In genomic region chr14:31393936-31394630, GRCm38 (mm10) we compare ENCODE assay signal across 13 mouse cellular contexts. TPM values are rescaled to one million over a fixed set of nuclear protein-coding genes. Genes with fewer than 3 reads are reported as not detected.
DNase-seq lines count a peak whose midpoint lies in the region; ATAC-seq and TF ChIP-seq lines count a peak whose summit lies in the region.
"Had no signal": no experiment of that assay in that cellular context is flagged by ENCODE, and none has a peak within 500 bp of the region (broad histone marks: within the 10 kb centered on the region; RNA-seq: fewer than 3 reads in every experiment).

No protein-coding gene starts in this region.

- peaks cover 22% of the 10 kb centered on the region for H3K4me1 ChIP-seq in heart, adult 2 months (ENCODE audit: control insufficient read depth, insufficient read depth, low read length)
- H3K4me1 ChIP-seq in liver, postnatal 0 days (ENCODE audit: insufficient read depth): peaks cover 26% of the 10 kb centered on the region
- H3K4me1 ChIP-seq in liver, embryonic 12.5 days: 0 out of 2 replicates have a peak, but pooled peaks cover 6% of the 10 kb centered on the region
- peaks cover 35 to 47% of the 10 kb centered on the region in 2 experiments for H3K4me1 ChIP-seq in heart, embryonic 14.5 days (ENCODE audit: control insufficient read depth in 2 of 2, insufficient read depth in 2 of 2, low read length in 2 of 2)
- peaks cover 11% of the 10 kb centered on the region for H3K4me1 ChIP-seq in neural tube, embryonic 15.5 days

- DNase-seq in heart, adult 2 months: peak in 1 of 2 experiments; percentile 38
- DNase-seq in heart, postnatal 14 days: no peak
- no peak for DNase-seq in liver, postnatal 0 days
- peak; percentile 84 for DNase-seq in cerebellum, adult 11-12 months
- DNase-seq in urinary bladder, postnatal 36 days (ENCODE audit: low spot score in 2 of 2): no peak
- DNase-seq: forebrain, postnatal 0 days; right cerebral cortex, postnatal 25 days had no signal

- 55% methylated on average over 7 of the region's 7 CpGs for WGBS in heart, adult 2 months
- 82% methylated on average over 7 of the region's 7 CpGs for WGBS in liver, postnatal 0 days (ENCODE audit: insufficient replicate concordance)
- WGBS in liver, embryonic 12.5 days (ENCODE audit: insufficient replicate concordance): 77% methylated on average over 7 of the region's 7 CpGs
- 55% methylated on average over 7 of the region's 7 CpGs for WGBS in heart, embryonic 14.5 days
- WGBS in neural tube, embryonic 15.5 days: 87% methylated on average over 7 of the region's 7 CpGs

- no peak for TF ChIP-seq POLR2A in heart, adult 2 months (IDR thresholded peaks at IDR 0.05; ENCODE audit: insufficient read depth, low read depth, low read length)

- H3K27ac ChIP-seq in heart, adult 2 months: peak overlapping the region; percentile 26
- peak overlapping the region; percentile 45; the same call in 1 of the 2 replicates for H3K27ac ChIP-seq in liver, postnatal 0 days (ENCODE audit: low read depth)
- no peak overlapping the region for H3K27ac ChIP-seq in liver, embryonic 12.5 days
- H3K27ac ChIP-seq in heart, embryonic 14.5 days (replicated peaks in 1 of 2; ENCODE audit: control insufficient read depth in 1 of 2, insufficient read depth in 1 of 2, low read depth in 2 of 2, low read length in 2 of 2): peak overlapping the region; percentile 17 to 42; a peak in 2 of 4 replicates
- no peak overlapping the region for H3K27ac ChIP-seq in neural tube, embryonic 15.5 days (replicated peaks)
- H3K27ac ChIP-seq: limb, embryonic 12.5 days; midbrain, embryonic 10.5 days; stomach, embryonic 15.5 days had no signal

- no peaks in the 10 kb centered on the region for H3K79me2 ChIP-seq in heart, adult 2 months (replicated peaks; ENCODE audit: control insufficient read depth, insufficient read depth, low read length)

- TF ChIP-seq EP300 in heart, adult 2 months (IDR thresholded peaks at IDR 0.05; ENCODE audit: insufficient read depth, low read depth, low read length): no peak
- TF ChIP-seq EP300 in liver, postnatal 0 days (IDR thresholded peaks at IDR 0.05; ENCODE audit: low read depth): no peak

- ATAC-seq in liver, postnatal 0 days: no peak
- no peak for ATAC-seq in liver, embryonic 12.5 days
- no peak for ATAC-seq in heart, embryonic 14.5 days (ENCODE audit: insufficient number of reproducible peaks, insufficient read depth, low FRiP score, low read depth)
- ATAC-seq in neural tube, embryonic 15.5 days (ENCODE audit: low FRiP score): no peak
- ATAC-seq: forebrain, postnatal 0 days had no signal

- intact Hi-C loops in heart, adult 2 months (cut with DNase I): no loop called here
- intact Hi-C loops in heart, postnatal 14 days (cut with DNase I): no loop called here

- no peak overlapping the region for H3K9ac ChIP-seq in heart, adult 2 months (ENCODE audit: low read depth, low read length)
- no peak overlapping the region for H3K9ac ChIP-seq in liver, postnatal 0 days (replicated peaks)
- H3K9ac ChIP-seq in liver, embryonic 12.5 days: no peak overlapping the region
- H3K9ac ChIP-seq in heart, embryonic 14.5 days (ENCODE audit: low read length): 0 out of 2 replicates have a peak overlapping the region, but pooled peaks have one; percentile 16
- no peak overlapping the region for H3K9ac ChIP-seq in neural tube, embryonic 15.5 days (replicated peaks)
- H3K9ac ChIP-seq: forebrain, postnatal 0 days; limb, embryonic 12.5 days; stomach, embryonic 15.5 days had no signal

- H3K27me3 ChIP-seq in heart, adult 2 months (ENCODE audit: control insufficient read depth, insufficient read depth, low read length): no peaks in the 10 kb centered on the region
- no peaks in the 10 kb centered on the region for H3K27me3 ChIP-seq in liver, postnatal 0 days (ENCODE audit: insufficient read depth, low read length)
- H3K27me3 ChIP-seq in liver, embryonic 12.5 days (replicated peaks): no peaks in the 10 kb centered on the region
- H3K27me3 ChIP-seq in heart, embryonic 14.5 days (ENCODE audit: control insufficient read depth, insufficient read depth, low read length): 0 out of 2 replicates have a peak, but pooled peaks cover 4% of the 10 kb centered on the region
- H3K27me3 ChIP-seq in neural tube, embryonic 15.5 days (replicated peaks): no peaks in the 10 kb centered on the region
- H3K27me3 ChIP-seq: limb, embryonic 12.5 days; stomach, embryonic 15.5 days had no signal

- no peak for TF ChIP-seq CTCF in heart, adult 2 months (IDR thresholded peaks at IDR 0.05)
- TF ChIP-seq CTCF in liver, postnatal 0 days (IDR thresholded peaks at IDR 0.05; ENCODE audit: low read depth): no peak

- no peaks in the 10 kb centered on the region for H3K36me3 ChIP-seq in heart, adult 2 months (ENCODE audit: control insufficient read depth, insufficient read depth, low read length)
- peaks cover 7% of the 10 kb centered on the region for H3K36me3 ChIP-seq in liver, postnatal 0 days (replicated peaks; ENCODE audit: insufficient read depth, low read length)
- peaks cover 8% of the 10 kb centered on the region for H3K36me3 ChIP-seq in liver, embryonic 12.5 days
- no peaks in the 10 kb centered on the region for H3K36me3 ChIP-seq in heart, embryonic 14.5 days (ENCODE audit: control insufficient read depth, insufficient read depth, low read length)
- no peaks in the 10 kb centered on the region; the same call in 1 of the 2 replicates for H3K36me3 ChIP-seq in neural tube, embryonic 15.5 days
- H3K36me3 ChIP-seq: stomach, embryonic 15.5 days had no signal

- H3K9me3 ChIP-seq in liver, postnatal 0 days (ENCODE audit: low read length): no peaks in the 10 kb centered on the region
- no peaks in the 10 kb centered on the region; the same call in 1 of the 2 replicates for H3K9me3 ChIP-seq in liver, embryonic 12.5 days (replicated peaks)
- H3K9me3 ChIP-seq in heart, embryonic 14.5 days (ENCODE audit: control insufficient read depth, low read length): peaks cover 4% of the 10 kb centered on the region; the same call in 1 of the 2 replicates
- H3K9me3 ChIP-seq in neural tube, embryonic 15.5 days (replicated peaks): no peaks in the 10 kb centered on the region
- H3K9me3 ChIP-seq: stomach, embryonic 15.5 days had no signal

- no peak overlapping the region for H3K4me3 ChIP-seq in heart, adult 2 months
- H3K4me3 ChIP-seq in liver, postnatal 0 days (ENCODE audit: low read depth, low read length): no peak overlapping the region
- H3K4me3 ChIP-seq in liver, embryonic 12.5 days: no peak overlapping the region
- no peak overlapping the region for H3K4me3 ChIP-seq in heart, embryonic 14.5 days (ENCODE audit: control insufficient read depth in 1 of 2, insufficient read depth in 1 of 2, low read depth in 1 of 2, low read length in 2 of 2)
- no peak overlapping the region for H3K4me3 ChIP-seq in neural tube, embryonic 15.5 days (replicated peaks)
- H3K4me3 ChIP-seq: limb, embryonic 12.5 days; midbrain, embryonic 10.5 days; stomach, embryonic 15.5 days had no signal

- H3K4me2 ChIP-seq in liver, postnatal 0 days (ENCODE audit: low read depth, low read length): no peak overlapping the region
- H3K4me2 ChIP-seq in liver, embryonic 12.5 days: no peak overlapping the region
- no peak overlapping the region for H3K4me2 ChIP-seq in heart, embryonic 14.5 days (ENCODE audit: low read length)
- no peak overlapping the region for H3K4me2 ChIP-seq in neural tube, embryonic 15.5 days
- H3K4me2 ChIP-seq: limb, embryonic 12.5 days; stomach, embryonic 15.5 days had no signal

RNA-seq across cellular contexts. Expression of gene Sh3bp5, which starts 41.8 kb away (rescaled TPM):
- 10 to 100 TPM; 51.0 to 58.3 TPM for total RNA-seq in heart, adult 2 months (2021)
- 27.0 and 37.1 TPM in 2 replicates for polyA plus RNA-seq in heart, adult 2 months (2012; rRNA removed)
- 10 to 100 TPM; 44.4 to 47.3 TPM for total RNA-seq in heart, postnatal 14 days (2021)
- 29.7 and 31.8 TPM in 2 replicates for polyA plus RNA-seq in liver, postnatal 0 days (2015; fragmentation: Nextera tagmentation; extraction: Ambion mirVana)
- polyA plus RNA-seq in liver, embryonic 12.5 days (2016; fragmentation: Nextera tagmentation; extraction: Ambion mirVana): 13.8 and 15.1 TPM in 2 replicates
- 13.0 and 13.5 TPM in 2 replicates for polyA plus RNA-seq in heart, embryonic 14.5 days (2014; fragmentation: Nextera tagmentation; extraction: Ambion mirVana)
- 131 and 150 TPM in 2 replicates for polyA plus RNA-seq in neural tube, embryonic 15.5 days (2015; fragmentation: Nextera tagmentation; extraction: Ambion mirVana)

RNA-seq across cellular contexts. Expression of gene Capn7, which starts 57.6 kb away (rescaled TPM):
- total RNA-seq in heart, adult 2 months (2021): 10 to 100 TPM; 29.6 to 32.5 TPM
- polyA plus RNA-seq in heart, adult 2 months (2012; rRNA removed): 15.3 and 30.1 TPM in 2 replicates
- total RNA-seq in heart, postnatal 14 days (2021): 10 to 100 TPM; 31.3 to 31.5 TPM
- polyA plus RNA-seq in liver, postnatal 0 days (2015; fragmentation: Nextera tagmentation; extraction: Ambion mirVana): 10.3 and 12.4 TPM in 2 replicates
- 24.1 and 24.5 TPM in 2 replicates for polyA plus RNA-seq in liver, embryonic 12.5 days (2016; fragmentation: Nextera tagmentation; extraction: Ambion mirVana)
- polyA plus RNA-seq in heart, embryonic 14.5 days (2014; fragmentation: Nextera tagmentation; extraction: Ambion mirVana): 44.9 and 45.9 TPM in 2 replicates
- 74.4 and 77.2 TPM in 2 replicates for polyA plus RNA-seq in neural tube, embryonic 15.5 days (2015; fragmentation: Nextera tagmentation; extraction: Ambion mirVana)

Comparison
In these comparisons a context has a peak if more than half of its experiments do, and no peak if none do; other contexts are left out.
1. H3K27ac ChIP-seq: peak in heart, adult 2 months (single experiment), liver, postnatal 0 days (single experiment) and heart, embryonic 14.5 days (2 of 2); none in liver, embryonic 12.5 days (single experiment) and neural tube, embryonic 15.5 days (single experiment).